Comparison of ENCODE assay signal across 7 mouse cellular contexts in the genomic region with DNA sequence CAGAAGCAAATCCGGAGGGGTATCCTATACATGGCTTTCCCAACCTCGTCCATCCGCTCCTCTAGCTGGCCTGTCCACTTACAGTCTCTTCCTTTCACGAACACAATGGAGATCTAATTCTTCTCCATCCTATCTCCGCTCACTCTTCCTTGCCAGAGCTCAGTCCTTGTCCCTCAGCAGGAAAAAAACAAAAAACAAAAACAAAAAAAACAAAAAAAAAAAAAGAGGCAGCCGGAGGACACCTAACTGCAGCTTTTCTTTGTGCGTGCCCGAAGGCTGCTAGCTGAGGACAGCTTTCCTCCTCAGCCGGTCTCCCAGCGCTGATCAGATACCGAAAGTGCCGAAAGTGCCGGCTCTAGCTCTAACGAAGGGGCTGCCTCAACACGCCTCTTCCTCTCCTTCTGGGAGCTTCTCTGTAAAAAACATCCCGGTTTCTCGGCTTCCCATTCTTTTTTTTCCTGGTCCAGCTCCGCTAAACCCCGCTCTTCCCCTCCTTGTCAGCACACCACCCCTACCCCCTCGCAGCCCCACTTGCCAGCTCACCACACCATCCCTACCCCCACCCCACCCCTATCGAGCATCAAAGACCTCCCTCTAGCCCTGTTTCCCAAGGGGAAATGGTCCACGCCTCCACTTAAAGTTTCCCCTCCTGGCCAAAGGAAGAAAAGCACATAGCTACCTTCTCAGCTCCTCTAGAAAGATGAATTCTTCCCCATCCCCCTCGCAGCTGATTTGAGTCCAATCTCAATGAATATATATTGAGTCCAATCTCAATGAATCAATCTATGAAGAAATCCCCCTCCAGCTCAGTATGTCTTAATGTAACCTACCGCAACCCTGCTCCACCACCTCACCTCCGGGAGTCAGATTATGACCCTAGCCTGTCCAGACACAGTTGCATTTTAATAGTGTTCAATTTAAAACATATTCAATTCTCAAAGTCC. TPM values are rescaled to one million over a fixed set of nuclear protein-coding genes. Genes with fewer than 3 reads are reported as not detected.
DNase-seq lines count a peak whose midpoint lies in the region; ATAC-seq and TF ChIP-seq lines count a peak whose summit lies in the region.

No protein-coding gene starts in this region.

- no peak for TF ChIP-seq POLR2A in cortical plate, adult 2 months (IDR thresholded peaks at IDR 0.05; ENCODE audit: extremely low read depth, insufficient read depth, low read length)
- no peak for TF ChIP-seq POLR2A in myocyte (IDR thresholded peaks at IDR 0.05; ENCODE audit: insufficient read length, low read depth)

- no peak overlapping the region for H3K27ac ChIP-seq in cortical plate, adult 2 months (ENCODE audit: insufficient read depth, low read length)
- H3K27ac ChIP-seq in heart, embryonic 13.5 days (replicated peaks) = peak overlapping the region; percentile 46; the same call in 1 of the 2 replicates
- H3K27ac ChIP-seq in limb, embryonic 11.5 days (replicated peaks; ENCODE audit: low read depth, low read length) = peak overlapping the region; percentile 59

- no peaks in the 10 kb centered on the region for H3K9me3 ChIP-seq in heart, embryonic 13.5 days
- H3K9me3 ChIP-seq in limb, embryonic 11.5 days (ENCODE audit: control insufficient read depth, low read length) = no peaks in the 10 kb centered on the region

- peak overlapping the region; percentile 44 for H3K4me3 ChIP-seq in cortical plate, adult 2 months (ENCODE audit: insufficient read depth, low read length)
- peak overlapping the region; percentile 62 for H3K4me3 ChIP-seq in heart, embryonic 13.5 days
- peak overlapping the region; percentile 32 for H3K4me3 ChIP-seq in limb, embryonic 11.5 days (ENCODE audit: low read depth, low read length)
- H3K4me3 ChIP-seq in myocyte = peak overlapping the region; percentile 22

- no peaks in the 10 kb centered on the region for H3K36me3 ChIP-seq in heart, embryonic 13.5 days
- H3K36me3 ChIP-seq in limb, embryonic 11.5 days (ENCODE audit: control insufficient read depth, insufficient read depth, low read length) = no peaks in the 10 kb centered on the region
- H3K36me3 ChIP-seq in myocyte (ENCODE audit: control insufficient read depth, insufficient read depth) = no peaks in the 10 kb centered on the region

- H3K9ac ChIP-seq in heart, embryonic 13.5 days = peak overlapping the region; percentile 79
- H3K9ac ChIP-seq in limb, embryonic 11.5 days (ENCODE audit: low read length) = peak overlapping the region; percentile 70

- peak overlapping the region; percentile 80 for H3K4me2 ChIP-seq in heart, embryonic 13.5 days
- peak overlapping the region; percentile 65 for H3K4me2 ChIP-seq in limb, embryonic 11.5 days (ENCODE audit: low read depth, severe bottlenecking)
- H3K4me2 ChIP-seq in myocyte (ENCODE audit: low read depth) = peak overlapping the region; percentile 67

- H3ac ChIP-seq in myocyte (ENCODE audit: control insufficient read depth, insufficient read length) = no peak overlapping the region

- H3K79me2 ChIP-seq in myocyte (ENCODE audit: control insufficient read depth, insufficient read depth) = no peaks in the 10 kb centered on the region

- no peak for ATAC-seq in heart, embryonic 13.5 days (ENCODE audit: extremely low read depth, insufficient number of reproducible peaks, low FRiP score, low TSS enrichment)
- peak; percentile 56; the same call in 1 of the 2 replicates for ATAC-seq in limb, embryonic 11.5 days (ENCODE audit: insufficient number of reproducible peaks, low FRiP score, low TSS enrichment, low read depth)

- peak; percentile 21 for DNase-seq in right cerebral cortex, adult 18-20 months
- DNase-seq in right cerebral cortex, postnatal 36 days (ENCODE audit: low spot score in 2 of 2) = no peak
- DNase-seq in limb, embryonic 11.5 days (ENCODE audit: low spot score) = peak; percentile 60
- no peak for DNase-seq in MN1 (ENCODE audit: low spot score)

- 7% methylated on average over 25 of the region's 25 CpGs for WGBS in heart, embryonic 13.5 days
- WGBS in limb, embryonic 11.5 days = 6% methylated on average over 25 of the region's 25 CpGs

- 0 out of 2 replicates have a peak, but pooled peaks cover 3% of the 10 kb centered on the region for H3K27me3 ChIP-seq in heart, embryonic 13.5 days (replicated peaks)
- H3K27me3 ChIP-seq in limb, embryonic 11.5 days (ENCODE audit: control insufficient read depth, insufficient read depth, low read length) = no peaks in the 10 kb centered on the region
- H3K27me3 ChIP-seq in myocyte (ENCODE audit: control insufficient read depth, insufficient read depth, insufficient read length) = no peaks in the 10 kb centered on the region

- TF ChIP-seq CTCF in cortical plate, adult 2 months (IDR thresholded peaks at IDR 0.05; ENCODE audit: extremely low read depth, insufficient read depth, low read length) = no peak

- H3K4me1 ChIP-seq in cortical plate, adult 2 months (ENCODE audit: control insufficient read depth, insufficient read depth, low read length) = no peaks in the 10 kb centered on the region; the same call in 1 of the 2 replicates
- peaks cover 4% of the 10 kb centered on the region; the same call in 1 of the 2 replicates for H3K4me1 ChIP-seq in heart, embryonic 13.5 days
- no peaks in the 10 kb centered on the region for H3K4me1 ChIP-seq in limb, embryonic 11.5 days (ENCODE audit: control insufficient read depth, insufficient read depth, low read length)

TF ChIP-seq in myocyte, 11 proteins besides CTCF, POLR2A, EP300 and RAD21:
- no peak for TF ChIP-seq USF1 (IDR thresholded peaks at IDR 0.05; ENCODE audit: low read depth)
- TF ChIP-seq POLR2AphosphoS2 (IDR thresholded peaks at IDR 0.05; ENCODE audit: insufficient read length, low read depth) = no peak
- no peak for TF ChIP-seq E2F4 (IDR thresholded peaks at IDR 0.05; ENCODE audit: insufficient read depth)
- TF ChIP-seq CEBPB (IDR thresholded peaks at IDR 0.05; ENCODE audit: insufficient read depth, poor library complexity, severe bottlenecking) = no peak
- no peak for TF ChIP-seq MAX (IDR thresholded peaks at IDR 0.05; ENCODE audit: low read depth)
- TF ChIP-seq TCF12 (IDR thresholded peaks at IDR 0.05; ENCODE audit: insufficient read depth, poor library complexity, severe bottlenecking) = no peak
- no peak for TF ChIP-seq SRF (IDR thresholded peaks at IDR 0.05; ENCODE audit: control insufficient read depth, insufficient read length, low read depth)
- TF ChIP-seq MYOG (IDR thresholded peaks at IDR 0.05; ENCODE audit: control insufficient read depth in 1 of 3, insufficient read depth in 1 of 3, insufficient read length in 2 of 3, low read depth in 2 of 3) = no peak
- no peak for TF ChIP-seq MYOD1 (IDR thresholded peaks at IDR 0.05; ENCODE audit: control insufficient read depth in 1 of 3, insufficient read length in 2 of 3, low read depth in 2 of 3)
- TF ChIP-seq TCF3 (IDR thresholded peaks at IDR 0.05; ENCODE audit: insufficient read length, low read depth) = no peak
- no peak for TF ChIP-seq REST (IDR thresholded peaks at IDR 0.05; ENCODE audit: insufficient read depth, insufficient read length)
TF ChIP-seq in myocyte: peak in this region for 0.

RNA-seq across cellular contexts. Expression of gene M6pr, which starts 11.0 kb away (rescaled TPM):
- 73.4 and 78.5 TPM in 2 replicates for polyA plus RNA-seq in cortical plate, adult 2 months (2012; rRNA removed)
- polyA plus RNA-seq in heart, embryonic 13.5 days (2015; fragmentation: Nextera tagmentation; extraction: Ambion mirVana) = 71.1 and 76.3 TPM in 2 replicates
- polyA plus RNA-seq in limb, embryonic 11.5 days (2014; fragmentation: Nextera tagmentation; extraction: Ambion mirVana) = 82.0 and 85.4 TPM in 2 replicates
- polyA plus RNA-seq in myocyte (2012; fragmentation: generic; extraction: Trizol) = 58.8 TPM

RNA-seq across cellular contexts. Expression of gene Klrg1, which starts 14.9 kb away (rescaled TPM):
- polyA plus RNA-seq in cortical plate, adult 2 months (2012; rRNA removed) = 0.17 and 0.34 TPM in 2 replicates
- polyA plus RNA-seq in heart, embryonic 13.5 days (2015; fragmentation: Nextera tagmentation; extraction: Ambion mirVana) = not detected in 2 replicates
- polyA plus RNA-seq in limb, embryonic 11.5 days (2014; fragmentation: Nextera tagmentation; extraction: Ambion mirVana) = 0.20 TPM in 1 of 2 replicates, not detected in the other
- polyA plus RNA-seq in myocyte (2012; fragmentation: generic; extraction: Trizol) = not detected

RNA-seq across cellular contexts. Expression of gene Phc1, which starts 42.8 kb away (rescaled TPM):
- 44.7 and 48.8 TPM in 2 replicates for polyA plus RNA-seq in cortical plate, adult 2 months (2012; rRNA removed)
- polyA plus RNA-seq in heart, embryonic 13.5 days (2015; fragmentation: Nextera tagmentation; extraction: Ambion mirVana) = 9.7 and 12.1 TPM in 2 replicates
- 36.9 and 37.2 TPM in 2 replicates for polyA plus RNA-seq in limb, embryonic 11.5 days (2014; fragmentation: Nextera tagmentation; extraction: Ambion mirVana)
- 15.5 TPM for polyA plus RNA-seq in myocyte (2012; fragmentation: generic; extraction: Trizol)

Comparison
In these comparisons a context has a peak if more than half of its experiments do, and no peak if none do; other contexts are left out.
1. DNase-seq: peak in right cerebral cortex, adult 18-20 months (single experiment) and limb, embryonic 11.5 days (single experiment); none in right cerebral cortex, postnatal 36 days (0 of 2) and MN1 (single experiment).
2. Peak in every context shown above with its lines, with median percentiles within 50 percentile points of each other: H3K4me3 ChIP-seq and H3K4me2 ChIP-seq.